Mouse (Mus musculus): ENCODE data around the gene Gm5128. TPM values are rescaled to one million over a fixed set of nuclear protein-coding genes. Genes with fewer than 3 reads are reported as not detected.
"Not testable (repeated sequence)": the region's sequence is repeated elsewhere in the genome, so short reads cannot be mapped to it uniquely, and the experiment has no call there.

The Gm5128 gene
- polyA plus RNA-seq (2015; fragmentation: Nextera tagmentation; extraction: Ambion mirVana): not detected in 2 replicates

DNA sequence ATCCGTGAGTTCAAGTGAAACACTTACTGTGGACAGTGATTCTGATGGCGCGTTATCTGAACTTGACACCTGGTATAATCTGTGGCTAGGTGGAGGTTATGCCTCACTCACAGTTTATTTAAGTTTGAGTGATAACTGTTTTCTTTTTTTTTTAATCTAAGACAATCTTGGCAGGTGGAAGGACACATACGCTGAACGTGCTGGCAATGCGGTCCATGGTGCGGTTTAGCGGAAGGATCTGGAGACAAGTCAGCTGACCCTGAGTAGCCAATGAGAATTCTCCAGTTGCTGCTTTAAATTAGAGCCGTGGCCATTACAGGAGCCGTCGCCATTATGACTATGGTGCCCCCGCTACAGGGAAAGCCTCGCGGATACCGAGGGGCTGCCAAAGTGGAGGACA lies at the start of gene Gm5128:
Gm5128 (plus strand) TSS at position 301 of the 400 bp plus-strand sequence.
- not testable (repeated sequence) for H3K9me3 ChIP-seq (replicated peaks; ENCODE audit: control insufficient read depth, low read length); ATAC-seq (replicated peaks; ENCODE audit: extremely low read depth, insufficient read depth, low FRiP score)
- no CpG with 5 or more reads among the region's 15 CpGs for WGBS

DNA sequence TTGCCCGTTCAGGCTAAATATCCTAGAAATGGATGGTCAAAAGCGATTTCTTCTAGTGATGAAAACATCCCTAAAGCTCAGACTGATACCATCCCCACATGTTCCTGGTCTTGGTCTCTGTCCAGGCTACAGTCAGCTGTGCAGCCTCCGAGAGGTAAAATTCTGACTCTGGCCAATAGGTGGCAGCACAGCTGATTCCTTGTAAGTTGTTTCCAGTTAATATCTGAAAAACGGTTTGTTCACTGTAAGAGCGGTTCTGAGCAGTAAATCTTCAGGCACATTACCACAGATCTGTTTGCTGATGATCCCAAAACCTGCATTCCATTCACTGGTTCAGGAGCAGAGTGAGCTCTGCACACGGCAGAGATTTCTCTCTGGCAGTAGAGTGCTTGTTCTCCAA lies 12.4 kb upstream of the Gm5128 start:
- H3K36me3 ChIP-seq (ENCODE audit: control insufficient read depth, insufficient read depth); ATAC-seq (replicated peaks; ENCODE audit: extremely low read depth, insufficient read depth, low FRiP score); H3K27me3 ChIP-seq (ENCODE audit: control insufficient read depth, insufficient read depth, low read length); H3K9ac ChIP-seq (ENCODE audit: low read length); H3K4me2 ChIP-seq (ENCODE audit: low read depth, low read length); H3K27ac ChIP-seq (ENCODE audit: low read length); H3K9me3 ChIP-seq (replicated peaks; ENCODE audit: control insufficient read depth, low read length); H3K4me1 ChIP-seq (ENCODE audit: control insufficient read depth, insufficient read depth, low read length); H3K4me3 ChIP-seq (ENCODE audit: low read length): not testable (repeated sequence)
- WGBS: 42% methylated on average over 3 of the region's 6 CpGs

More for the DNA sequence above, at the start of gene Gm5128:
- not testable (repeated sequence) for H3K9ac ChIP-seq (ENCODE audit: low read length); H3K36me3 ChIP-seq (ENCODE audit: control insufficient read depth, insufficient read depth); H3K4me1 ChIP-seq (ENCODE audit: control insufficient read depth, insufficient read depth, low read length); H3K27ac ChIP-seq (ENCODE audit: low read length); H3K4me2 ChIP-seq (ENCODE audit: low read depth, low read length); H3K4me3 ChIP-seq (ENCODE audit: low read length); H3K27me3 ChIP-seq (ENCODE audit: control insufficient read depth, insufficient read depth, low read length)

DNA sequence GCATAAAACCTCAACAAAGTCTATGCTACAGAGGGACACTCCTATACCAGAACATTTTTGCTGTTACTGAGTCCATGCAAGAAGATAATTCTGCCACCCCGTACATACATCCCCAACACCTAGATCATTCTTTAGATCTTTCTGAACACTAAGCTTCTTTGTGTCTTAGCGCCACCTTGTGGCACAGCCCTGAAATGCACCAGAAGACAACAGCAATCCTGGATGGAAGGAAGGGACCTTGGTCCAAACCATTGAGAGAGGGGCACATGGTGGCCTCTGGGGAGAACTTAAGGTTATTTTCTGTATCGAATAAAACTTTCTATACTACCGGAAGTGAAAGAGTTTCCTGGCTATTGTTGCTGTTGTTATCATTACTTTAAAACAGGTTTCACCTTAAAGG lies 11.1 kb upstream of the Gm5128 start:
- ATAC-seq (replicated peaks; ENCODE audit: extremely low read depth, insufficient read depth, low FRiP score); H3K9ac ChIP-seq (ENCODE audit: low read length); H3K9me3 ChIP-seq (replicated peaks; ENCODE audit: control insufficient read depth, low read length); H3K27ac ChIP-seq (ENCODE audit: low read length); H3K36me3 ChIP-seq (ENCODE audit: control insufficient read depth, insufficient read depth); H3K4me1 ChIP-seq (ENCODE audit: control insufficient read depth, insufficient read depth, low read length); H3K27me3 ChIP-seq (ENCODE audit: control insufficient read depth, insufficient read depth, low read length); H3K4me3 ChIP-seq (ENCODE audit: low read length); H3K4me2 ChIP-seq (ENCODE audit: low read depth, low read length): not testable (repeated sequence)
- WGBS: no CpG with 5 or more reads among the region's 4 CpGs

DNA sequence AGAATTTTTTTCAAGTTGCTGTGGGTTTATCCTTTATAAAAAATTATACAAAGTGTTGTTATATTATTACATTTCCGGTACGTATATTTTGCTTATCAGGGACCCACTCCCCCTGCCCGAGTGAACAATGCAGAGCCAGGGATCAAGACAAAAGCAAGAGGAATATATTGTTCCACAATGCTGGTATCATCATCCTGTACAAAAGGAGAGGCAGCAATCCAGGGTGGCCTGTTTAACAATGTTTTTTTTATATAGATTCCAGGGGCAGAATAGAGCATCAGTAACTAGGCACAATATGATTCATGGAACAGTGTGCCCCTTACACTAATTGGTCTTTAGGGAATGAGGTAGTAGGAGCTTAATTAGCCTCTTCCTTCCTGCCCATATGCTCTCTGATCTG lies 30.5 kb downstream of the Gm5128 start:
- H3K4me3 ChIP-seq (ENCODE audit: low read length); H3K36me3 ChIP-seq (ENCODE audit: control insufficient read depth, insufficient read depth); H3K27ac ChIP-seq (ENCODE audit: low read length); ATAC-seq (replicated peaks; ENCODE audit: extremely low read depth, insufficient read depth, low FRiP score); H3K9ac ChIP-seq (ENCODE audit: low read length); H3K27me3 ChIP-seq (ENCODE audit: control insufficient read depth, insufficient read depth, low read length); H3K9me3 ChIP-seq (replicated peaks; ENCODE audit: control insufficient read depth, low read length); H3K4me2 ChIP-seq (ENCODE audit: low read depth, low read length); H3K4me1 ChIP-seq (ENCODE audit: control insufficient read depth, insufficient read depth, low read length): not testable (repeated sequence)
- WGBS: no CpG with 5 or more reads among the region's 3 CpGs

DNA sequence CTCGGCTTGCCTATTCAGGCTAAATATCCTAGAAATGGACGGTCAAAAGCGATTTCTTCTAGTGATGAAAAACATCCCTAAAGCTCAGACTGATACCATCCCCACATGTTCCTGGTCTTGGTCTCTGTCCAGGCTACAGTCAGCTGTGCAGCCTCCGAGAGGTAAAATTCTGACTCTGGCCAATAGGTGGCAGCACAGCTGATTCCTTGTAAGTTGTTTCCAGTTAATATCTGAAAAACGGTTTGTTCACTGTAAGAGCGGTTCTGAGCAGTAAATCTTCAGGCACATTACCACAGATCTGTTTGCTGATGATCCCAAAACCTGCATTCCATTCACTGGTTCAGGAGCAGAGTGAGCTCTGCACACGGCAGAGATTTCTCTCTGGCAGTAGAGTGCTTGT lies 48.1 kb downstream of the Gm5128 start:
- H3K9me3 ChIP-seq (replicated peaks; ENCODE audit: control insufficient read depth, low read length); H3K27ac ChIP-seq (ENCODE audit: low read length); H3K4me3 ChIP-seq (ENCODE audit: low read length); H3K9ac ChIP-seq (ENCODE audit: low read length); H3K4me1 ChIP-seq (ENCODE audit: control insufficient read depth, insufficient read depth, low read length); H3K27me3 ChIP-seq (ENCODE audit: control insufficient read depth, insufficient read depth, low read length); H3K36me3 ChIP-seq (ENCODE audit: control insufficient read depth, insufficient read depth); H3K4me2 ChIP-seq (ENCODE audit: low read depth, low read length); ATAC-seq (replicated peaks; ENCODE audit: extremely low read depth, insufficient read depth, low FRiP score): not testable (repeated sequence)
- 32% methylated on average over 3 of the region's 7 CpGs for WGBS

DNA sequence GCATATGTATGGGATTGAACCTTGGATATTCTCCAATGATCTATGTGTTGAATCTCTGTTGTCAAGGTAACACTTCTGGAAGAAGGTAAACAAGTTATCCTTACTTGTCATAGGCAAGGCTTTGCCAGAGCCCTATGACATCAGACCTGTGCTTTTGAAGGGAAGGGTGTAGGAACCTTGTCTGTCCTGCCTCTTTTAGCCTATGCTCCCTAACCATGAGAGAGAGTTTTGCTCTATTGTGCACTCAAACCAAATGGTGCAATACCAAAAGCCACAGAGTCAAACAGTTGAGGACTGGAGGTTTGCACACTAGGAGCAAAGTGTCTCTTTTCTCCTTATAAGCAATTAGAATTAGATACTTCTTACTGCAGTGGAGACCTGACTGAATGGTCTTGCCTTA lies 48.7 kb downstream of the Gm5128 start:
- H3K36me3 ChIP-seq (ENCODE audit: control insufficient read depth, insufficient read depth); H3K9ac ChIP-seq (ENCODE audit: low read length); H3K9me3 ChIP-seq (replicated peaks; ENCODE audit: control insufficient read depth, low read length); H3K4me3 ChIP-seq (ENCODE audit: low read length); H3K4me2 ChIP-seq (ENCODE audit: low read depth, low read length); H3K4me1 ChIP-seq (ENCODE audit: control insufficient read depth, insufficient read depth, low read length); H3K27ac ChIP-seq (ENCODE audit: low read length); H3K27me3 ChIP-seq (ENCODE audit: control insufficient read depth, insufficient read depth, low read length); ATAC-seq (replicated peaks; ENCODE audit: extremely low read depth, insufficient read depth, low FRiP score): not testable (repeated sequence)

DNA sequence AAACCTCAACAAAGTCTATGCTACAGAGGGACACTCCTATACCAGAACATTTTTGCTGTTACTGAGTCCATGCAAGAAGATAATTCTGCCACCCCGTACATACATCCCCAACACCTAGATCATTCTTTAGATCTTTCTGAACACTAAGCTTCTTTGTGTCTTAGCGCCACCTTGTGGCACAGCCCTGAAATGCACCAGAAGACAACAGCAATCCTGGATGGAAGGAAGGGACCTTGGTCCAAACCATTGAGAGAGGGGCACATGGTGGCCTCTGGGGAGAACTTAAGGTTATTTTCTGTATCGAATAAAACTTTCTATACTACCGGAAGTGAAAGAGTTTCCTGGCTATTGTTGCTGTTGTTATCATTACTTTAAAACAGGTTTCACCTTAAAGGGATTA lies 49.4 kb downstream of the Gm5128 start:
- H3K4me2 ChIP-seq (ENCODE audit: low read depth, low read length); H3K4me1 ChIP-seq (ENCODE audit: control insufficient read depth, insufficient read depth, low read length); ATAC-seq (replicated peaks; ENCODE audit: extremely low read depth, insufficient read depth, low FRiP score); H3K27me3 ChIP-seq (ENCODE audit: control insufficient read depth, insufficient read depth, low read length); H3K9me3 ChIP-seq (replicated peaks; ENCODE audit: control insufficient read depth, low read length); H3K36me3 ChIP-seq (ENCODE audit: control insufficient read depth, insufficient read depth); H3K9ac ChIP-seq (ENCODE audit: low read length); H3K4me3 ChIP-seq (ENCODE audit: low read length); H3K27ac ChIP-seq (ENCODE audit: low read length): not testable (repeated sequence)
- WGBS: no CpG with 5 or more reads among the region's 4 CpGs

Other genes starting within 250 kb of the Gm5128 start
- not detected in 2 replicates for gene Gm15023, start 195.7 kb upstream of the Gm5128 start, polyA plus RNA-seq (2015; fragmentation: Nextera tagmentation; extraction: Ambion mirVana)
- 0.95 and 1.9 TPM in 2 replicates for gene Tceal6, start 162.6 kb upstream of the Gm5128 start, polyA plus RNA-seq (2015; fragmentation: Nextera tagmentation; extraction: Ambion mirVana)
- gene Pramel3, start 71.0 kb upstream of the Gm5128 start, polyA plus RNA-seq (2015; fragmentation: Nextera tagmentation; extraction: Ambion mirVana): 0.07 TPM in 1 of 2 replicates, not detected in the other
- not detected in 2 replicates for gene Gm7903, start 60.6 kb downstream of the Gm5128 start, polyA plus RNA-seq (2015; fragmentation: Nextera tagmentation; extraction: Ambion mirVana)
- not detected in 2 replicates for gene AV320801, start 121.3 kb downstream of the Gm5128 start, polyA plus RNA-seq (2015; fragmentation: Nextera tagmentation; extraction: Ambion mirVana)
- 0.11 TPM in 2 replicates for gene Nxf7, start 225.5 kb downstream of the Gm5128 start, polyA plus RNA-seq (2015; fragmentation: Nextera tagmentation; extraction: Ambion mirVana)